Mouse (Mus musculus) mouse embryonic stem cell (cell line): ENCODE measurements around the gene Gm20661.

Source experiments
- in situ Hi-C, 2 experiments: fragments of 300-500 bp; cut with MboI; formaldehyde crosslinking; loops; 1 replicate in 1 of 2; 3 replicates in 1 of 2; pipeline ENCODE4 v1.14.3; 2019 to 2020; ENCODE audit warnings: low sequenced_read_pairs in 2 of 2, low pct_unique_long_range_greater_than_20kb in 1 of 2, mixed read lengths in 1 of 2; ENCODE audit not compliant: unreplicated experiment in 1 of 2

Gm20661 gene

GRCm38 (mm10) chr9:107963700-107964099 lies 19.2 kb upstream of the Gm20661 start:
- in situ Hi-C loops = no loop called here

GRCm38 (mm10) chr9:107964681-107965080 lies 18.2 kb upstream of the Gm20661 start:
- in situ Hi-C loops = no loop called here

GRCm38 (mm10) chr9:107966676-107967075 lies 16.2 kb upstream of the Gm20661 start:
- in situ Hi-C loops = no loop called here

- in situ Hi-C loops = no loop called here
These were observed 15.4 kb upstream of the Gm20661 start for GRCm38 (mm10) chr9:107967437-107967836.

DNA sequence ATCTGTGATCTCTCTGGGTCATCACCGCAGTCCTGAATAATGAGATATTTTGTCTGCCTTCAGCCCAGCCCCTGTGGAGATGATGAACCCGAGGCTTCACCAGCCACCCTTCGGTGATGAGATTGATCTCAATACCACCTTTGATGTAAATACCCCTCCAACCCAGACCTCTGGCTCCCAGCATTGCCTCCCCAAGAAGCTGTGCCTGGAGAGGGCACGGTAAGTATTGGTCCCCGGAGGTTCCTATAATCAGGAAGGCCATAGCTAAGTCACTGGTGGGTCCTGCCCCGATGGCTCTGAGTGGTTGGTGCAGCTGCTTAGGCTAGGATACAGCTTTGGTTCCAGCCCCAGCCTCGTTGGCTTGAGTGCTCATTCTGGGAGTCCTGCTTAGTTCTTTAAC lies 14.3 kb upstream of the Gm20661 start:
- in situ Hi-C loops = no loop called here

- in situ Hi-C loops = no loop called here
These were observed 12.5 kb upstream of the Gm20661 start for GRCm38 (mm10) chr9:107970311-107970710.

DNA sequence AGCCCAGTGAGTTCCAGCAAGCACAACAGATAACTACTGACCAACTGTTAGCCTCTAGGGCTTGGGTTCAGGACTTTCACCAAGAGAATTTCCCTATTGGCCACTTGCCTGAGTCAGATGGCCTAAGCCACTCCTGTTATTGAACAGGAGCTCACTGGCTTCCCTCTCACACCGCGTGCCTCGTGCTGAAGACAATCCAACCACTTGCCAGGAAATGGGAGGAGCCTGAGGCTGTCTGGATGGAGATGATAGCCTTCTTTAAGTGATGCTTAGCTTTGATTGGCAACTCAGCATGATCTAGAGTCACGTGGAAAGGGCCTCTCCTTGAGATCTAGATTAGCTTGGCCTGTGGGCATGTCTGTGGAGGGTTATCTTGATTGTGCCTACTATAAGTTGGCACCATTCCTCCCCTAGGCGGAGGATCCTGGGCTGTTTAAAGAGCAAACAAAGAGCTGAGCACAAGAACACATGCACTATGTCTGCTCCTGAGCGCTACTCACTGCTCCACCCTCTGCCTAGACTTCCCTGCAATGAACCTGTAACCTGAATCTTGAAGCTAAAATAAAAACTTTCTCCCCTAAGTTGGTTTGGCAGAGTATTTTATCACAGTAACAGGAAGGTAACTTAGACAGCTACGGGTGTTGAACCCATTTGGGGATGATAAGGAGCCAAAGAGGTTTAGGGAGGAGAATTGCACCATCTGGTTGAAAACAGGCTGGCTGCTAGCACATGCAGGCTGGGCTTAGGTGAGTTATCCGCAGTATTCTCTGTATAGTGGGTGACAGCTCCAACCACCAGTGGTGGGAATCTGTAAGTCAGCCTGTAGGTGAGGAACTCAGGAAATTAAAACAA lies 10.9 kb upstream of the Gm20661 start:
- in situ Hi-C loops = no loop called here

GRCm38 (mm10) chr9:107974491-107975171 lies 8.2 kb upstream of the Gm20661 start:
- in situ Hi-C loops = no loop called here

- in situ Hi-C loops = no loop called here
These were observed 7.2 kb upstream of the Gm20661 start, which contains the start of gene Uba7 for GRCm38 (mm10) chr9:107975399-107976386. TSS of gene Uba7 (plus strand) at chr9:107975505.

DNA sequence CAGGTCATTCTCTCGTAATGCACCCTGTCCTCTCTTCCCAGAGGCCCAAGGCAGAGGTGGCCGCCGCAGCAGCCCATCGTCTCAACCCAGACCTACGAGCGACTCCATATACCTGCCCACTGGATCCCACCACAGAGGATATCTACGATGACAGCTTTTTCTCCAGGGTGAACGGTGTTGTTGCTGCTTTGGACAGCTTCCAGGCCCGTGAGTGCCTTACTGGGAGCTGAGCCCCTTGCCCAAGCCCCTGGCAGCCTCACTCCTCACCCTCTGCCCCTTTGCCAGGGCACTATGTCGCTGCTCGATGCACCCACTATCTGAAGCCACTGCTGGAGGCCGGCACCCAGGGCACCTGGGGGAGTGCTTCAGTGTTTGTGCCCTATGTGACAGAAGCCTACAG lies 4.0 kb upstream of the Gm20661 start:
- in situ Hi-C loops = no loop called here

DNA sequence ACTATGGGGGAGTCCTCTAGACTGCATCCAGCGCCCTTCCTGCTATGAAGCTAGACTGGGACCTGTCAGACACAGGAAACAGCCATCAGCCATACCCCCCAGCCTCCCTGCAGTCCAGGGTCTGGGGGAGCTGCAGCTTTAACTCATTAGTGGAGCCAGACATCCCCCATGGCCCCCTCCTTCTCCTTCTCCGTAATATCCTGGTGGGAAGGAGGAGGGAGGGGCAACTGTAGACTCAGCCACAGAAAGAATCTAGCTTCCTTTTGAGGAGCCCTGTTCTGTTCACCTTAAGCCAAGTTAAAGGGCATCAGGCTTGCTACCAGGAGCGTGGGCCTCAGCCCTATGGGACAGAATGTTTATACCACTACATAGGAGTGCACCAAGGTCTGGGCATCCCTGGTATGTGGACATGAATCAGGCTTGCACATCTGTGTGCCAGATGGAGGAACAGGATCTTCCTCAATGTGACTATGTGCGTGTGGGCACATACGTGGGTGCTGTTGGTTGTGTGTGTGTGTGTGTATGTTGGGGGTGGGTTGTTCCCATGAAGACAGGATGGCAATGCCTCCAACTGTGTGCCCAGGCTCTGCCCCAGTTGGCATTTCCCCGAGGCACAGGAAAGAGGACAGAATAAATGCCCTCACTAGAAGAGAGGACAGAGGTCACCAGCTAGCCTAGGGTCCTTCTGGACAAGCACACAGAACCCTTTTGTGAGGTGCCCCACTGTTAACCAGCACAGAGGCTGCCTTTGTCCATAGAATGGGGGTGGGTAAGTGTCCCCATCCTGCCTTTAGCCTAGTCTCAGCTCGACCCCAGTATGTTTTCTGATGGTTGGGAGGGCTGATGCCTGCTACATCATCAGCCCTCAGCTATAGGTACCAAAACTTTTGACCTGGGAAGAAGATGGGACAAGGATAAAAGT lies 913 bp upstream of the Gm20661 start:
- in situ Hi-C loops = no loop called here

GRCm38 (mm10) chr9:107983421-107983890 lies 598 bp downstream of the Gm20661 start:
- in situ Hi-C loops = no loop called here

- in situ Hi-C loops = no loop called here
These were observed 1.3 kb downstream of the Gm20661 start for GRCm38 (mm10) chr9:107984052-107984753.

DNA sequence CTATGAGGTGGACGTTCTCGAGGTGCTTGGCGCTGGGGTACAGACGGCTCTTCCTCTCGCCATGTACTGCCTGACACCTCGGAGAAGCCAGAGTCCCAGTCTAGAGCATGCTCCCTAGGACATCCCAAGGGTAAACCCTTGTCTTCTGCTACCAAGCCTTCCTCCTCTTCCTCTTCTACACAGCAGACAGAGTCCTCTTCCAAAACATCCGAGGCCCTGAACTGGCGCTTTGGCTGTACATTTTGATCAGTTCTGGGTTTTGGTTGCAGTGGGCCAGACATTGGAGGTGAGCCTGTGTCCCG lies 1.8 kb downstream of the Gm20661 start:
- in situ Hi-C loops = no loop called here

GRCm38 (mm10) chr9:107985131-107986119 lies 2.6 kb downstream of the Gm20661 start, which contains the start of gene Inka1:
TSS of gene Inka1 (minus strand) at chr9:107985879.
- in situ Hi-C loops = no loop called here

GRCm38 (mm10) chr9:107986376-107986775 lies 3.5 kb downstream of the Gm20661 start:
- in situ Hi-C loops = no loop called here
